Mouse (Mus musculus) brain, embryonic 18.5 days (tissue): ENCODE data around the gene Ap1s2.

Source experiments
- DNase-seq: peaks from one replicate; pipeline ENCODE4 v3.0.0-alpha.2; 2012; ENCODE audit warnings: low read depth, low spot score

Gene Ap1s2

GRCm38 (mm10) chrX:163908337-163909250, at the start of gene Ap1s2:
TSS of gene Ap1s2 (plus strand) at chrX:163909017.
- peak; percentile 85 for DNase-seq

- DNase-seq, result no peak
Observed at GRCm38 (mm10) chrX:163867711-163868379, 41.0 kb upstream of the Ap1s2 start.

GRCm38 (mm10) chrX:163868659-163869278, 40.0 kb upstream of the Ap1s2 start:
- no peak for DNase-seq

GRCm38 (mm10) chrX:163875932-163876331, 32.9 kb upstream of the Ap1s2 start:
- no peak for DNase-seq

DNA sequence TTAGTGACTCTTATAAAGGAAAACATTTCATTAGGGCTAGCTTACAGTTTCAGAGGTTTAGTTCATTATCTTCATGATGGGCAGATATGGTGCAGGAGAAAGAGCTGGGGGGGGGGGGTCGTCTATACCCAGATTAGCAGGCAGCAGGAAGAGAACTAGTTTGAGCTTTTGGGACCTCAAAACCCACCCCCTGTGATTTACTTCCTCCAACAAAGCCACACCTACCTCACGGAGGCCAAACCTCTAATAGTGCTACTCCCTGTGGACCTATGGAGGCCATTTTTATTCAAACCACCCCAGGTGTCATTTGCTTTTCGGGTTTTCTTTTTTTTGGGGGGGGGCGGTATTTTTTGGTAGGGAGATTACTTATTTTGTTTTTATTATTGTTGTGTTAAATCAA, 32.2 kb upstream of the Ap1s2 start:
- no peak for DNase-seq

DNA sequence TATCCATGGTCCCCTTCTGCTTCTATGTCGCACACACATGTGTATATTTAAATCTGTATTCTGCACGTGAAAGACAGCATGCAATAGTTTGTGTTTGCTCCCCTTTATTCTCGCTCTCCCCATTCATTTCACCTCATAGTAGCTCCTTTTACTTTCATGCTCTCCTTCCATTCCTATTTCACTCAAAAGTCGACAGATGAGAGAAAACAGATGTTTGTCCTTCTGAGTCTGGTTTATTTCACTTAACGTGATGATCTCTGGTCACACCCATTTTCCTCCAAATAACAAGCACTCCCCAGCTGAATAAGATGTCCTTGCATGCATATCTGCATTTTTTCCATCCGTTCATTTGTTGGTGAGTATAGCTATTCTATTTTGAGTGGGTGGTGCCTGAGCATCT, 29.8 kb upstream of the Ap1s2 start:
- DNase-seq, result no peak

GRCm38 (mm10) chrX:163879461-163879860, 29.4 kb upstream of the Ap1s2 start:
- no peak for DNase-seq

DNA sequence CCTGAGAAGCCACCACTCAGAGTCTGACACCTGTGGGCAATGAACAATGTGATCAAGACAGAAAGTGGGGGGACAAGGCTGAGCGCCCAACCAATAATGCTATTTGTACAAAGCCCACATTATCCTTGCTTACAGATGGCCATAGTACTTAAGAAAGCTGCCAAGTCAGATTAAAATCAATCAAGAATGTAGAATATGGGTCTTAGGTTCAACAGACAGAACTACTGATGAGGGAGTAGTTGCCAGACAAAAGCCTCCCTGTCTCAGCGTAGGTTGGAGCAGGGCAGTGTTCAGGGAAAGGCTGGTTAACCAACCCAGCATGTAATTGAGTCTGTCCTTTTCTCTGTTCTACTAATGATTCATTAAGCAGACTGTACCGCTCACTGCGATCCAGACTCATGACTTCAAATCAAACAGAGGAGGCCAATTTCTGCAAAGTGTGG, 23.3 kb upstream of the Ap1s2 start:
- DNase-seq, result no peak

GRCm38 (mm10) chrX:163897354-163897753, 11.5 kb upstream of the Ap1s2 start:
- no peak for DNase-seq

DNA sequence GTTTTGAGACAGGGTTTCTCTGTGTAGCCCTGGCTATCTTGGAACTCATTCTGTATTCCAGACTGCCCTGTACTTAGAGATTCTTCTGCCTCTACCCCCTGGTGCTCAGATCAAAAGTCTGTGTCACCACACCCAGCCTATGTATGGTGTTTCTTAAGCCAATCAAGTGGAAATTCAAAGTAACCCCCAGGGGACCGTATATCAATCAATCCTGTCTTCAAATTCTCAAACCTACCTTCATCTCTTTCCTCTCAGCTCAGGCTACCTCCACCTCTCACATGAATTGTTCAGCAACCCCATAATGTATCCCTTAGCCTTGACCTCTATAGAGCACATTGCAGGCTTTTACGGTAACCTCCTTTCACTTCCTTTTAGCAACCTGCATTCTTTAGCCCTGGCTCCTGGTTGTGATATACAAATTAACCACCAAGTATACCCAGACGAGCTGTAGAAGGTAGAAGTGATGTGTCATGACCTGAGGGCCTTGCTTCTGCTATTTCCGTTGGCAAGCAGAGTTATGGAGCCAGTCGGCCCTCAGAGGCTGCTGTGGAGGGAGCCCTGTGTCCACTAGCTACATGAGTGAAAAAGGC, 9.3 kb upstream of the Ap1s2 start:
- DNase-seq, result no peak

- no peak for DNase-seq
Observed at GRCm38 (mm10) chrX:163906861-163907260, 2.0 kb upstream of the Ap1s2 start.

DNA sequence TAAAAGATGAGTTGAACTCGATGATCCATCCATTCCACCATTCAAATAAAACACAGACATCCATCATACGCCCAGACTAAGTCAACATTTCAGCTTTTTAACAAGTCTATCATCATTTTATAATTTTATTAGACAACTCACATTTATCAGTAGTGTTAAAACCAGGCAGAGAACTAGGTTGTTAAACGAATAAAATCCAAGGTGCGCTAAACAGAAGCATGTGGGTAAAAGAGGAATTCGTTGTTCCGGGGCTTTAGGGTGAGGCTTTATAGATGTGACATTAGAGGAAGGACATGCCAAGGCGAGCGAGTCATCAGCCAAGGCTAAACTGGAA, 847 bp upstream of the Ap1s2 start:
- DNase-seq, result no peak

GRCm38 (mm10) chrX:163909381-163909780, 564 bp downstream of the Ap1s2 start:
- DNase-seq, result no peak

DNA sequence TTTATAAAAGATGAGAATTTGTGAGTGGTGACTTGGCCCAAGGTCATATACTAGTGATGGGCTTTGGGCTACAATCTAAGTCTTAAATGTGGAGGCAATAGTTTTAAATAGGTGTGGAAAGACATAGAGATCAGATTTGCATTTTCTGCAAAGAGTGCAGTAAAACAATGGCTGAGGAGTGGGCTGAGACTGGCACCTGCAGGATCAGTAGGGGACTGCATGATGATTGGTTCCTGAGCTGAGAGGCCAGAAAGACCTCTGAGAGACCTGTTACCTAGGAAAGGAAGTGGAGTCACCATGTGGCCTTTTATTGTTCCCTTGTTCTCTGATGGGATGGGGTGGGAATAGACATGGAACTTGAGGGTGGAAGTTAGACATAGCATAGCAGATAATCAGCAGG, 4.0 kb downstream of the Ap1s2 start:
- no peak for DNase-seq

- no peak for DNase-seq
Observed at GRCm38 (mm10) chrX:163929550-163929949, 20.7 kb downstream of the Ap1s2 start.

DNA sequence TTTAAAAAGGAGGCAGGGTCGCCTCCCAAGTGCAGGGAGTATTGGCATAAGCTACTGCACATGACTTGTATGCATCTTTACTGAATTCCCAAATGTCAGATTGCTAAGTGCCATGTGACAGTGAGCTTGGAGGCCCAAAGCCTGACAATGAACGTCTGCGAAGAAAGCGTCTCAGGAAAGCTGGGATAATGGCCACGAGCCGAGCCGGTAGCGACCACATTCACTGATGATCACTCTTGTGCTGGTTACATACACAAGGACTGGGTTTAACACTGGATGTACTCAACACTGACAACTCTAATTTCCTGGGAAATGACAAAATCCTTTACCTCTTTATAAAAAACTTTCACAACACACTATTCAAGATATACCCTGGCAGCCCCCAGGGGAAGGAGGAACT, 25.9 kb downstream of the Ap1s2 start:
- DNase-seq, result no peak

- no peak for DNase-seq
Observed at GRCm38 (mm10) chrX:163938587-163938986, 29.8 kb downstream of the Ap1s2 start.

DNA sequence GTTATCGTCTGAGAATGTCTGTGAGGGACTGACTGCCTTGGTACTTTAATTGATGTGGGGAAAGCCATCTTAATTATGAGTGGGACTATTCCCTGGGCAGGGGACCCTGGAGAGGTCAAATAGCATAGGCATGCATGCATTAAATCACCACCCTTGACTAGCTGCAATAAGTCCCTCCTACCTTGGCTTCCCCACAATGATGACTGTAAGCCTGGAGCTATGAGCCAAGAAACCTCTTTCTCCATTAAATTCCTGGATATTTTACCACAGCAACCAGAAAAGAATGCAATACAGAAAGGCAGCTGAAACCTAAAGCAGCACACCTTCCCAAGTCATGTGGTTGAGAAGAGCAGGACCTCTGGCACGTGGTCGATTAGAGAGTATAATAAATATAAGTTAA, 35.6 kb downstream of the Ap1s2 start:
- no peak for DNase-seq

GRCm38 (mm10) chrX:163951618-163952017, 42.8 kb downstream of the Ap1s2 start:
- DNase-seq, result no peak

DNA sequence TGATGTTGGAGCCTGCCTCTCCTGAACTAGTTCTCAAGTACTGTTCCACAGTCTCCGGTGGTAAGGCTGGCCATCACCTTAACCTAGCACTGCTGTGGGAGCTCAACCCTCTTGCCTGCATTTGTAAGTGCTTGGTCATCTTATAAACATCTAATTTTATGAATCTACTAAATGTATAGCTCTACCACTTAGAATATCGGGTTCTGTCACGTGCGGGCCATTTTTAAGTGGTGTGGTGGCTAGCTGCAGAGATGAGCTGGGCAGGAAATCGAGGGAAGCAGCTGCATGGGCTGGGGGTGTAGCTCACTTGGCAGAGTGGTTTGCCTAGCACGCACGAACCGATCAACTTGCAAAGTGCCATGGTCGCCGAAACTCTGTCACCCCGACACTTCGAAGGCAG, 48.6 kb downstream of the Ap1s2 start:
- DNase-seq, result no peak

DNA sequence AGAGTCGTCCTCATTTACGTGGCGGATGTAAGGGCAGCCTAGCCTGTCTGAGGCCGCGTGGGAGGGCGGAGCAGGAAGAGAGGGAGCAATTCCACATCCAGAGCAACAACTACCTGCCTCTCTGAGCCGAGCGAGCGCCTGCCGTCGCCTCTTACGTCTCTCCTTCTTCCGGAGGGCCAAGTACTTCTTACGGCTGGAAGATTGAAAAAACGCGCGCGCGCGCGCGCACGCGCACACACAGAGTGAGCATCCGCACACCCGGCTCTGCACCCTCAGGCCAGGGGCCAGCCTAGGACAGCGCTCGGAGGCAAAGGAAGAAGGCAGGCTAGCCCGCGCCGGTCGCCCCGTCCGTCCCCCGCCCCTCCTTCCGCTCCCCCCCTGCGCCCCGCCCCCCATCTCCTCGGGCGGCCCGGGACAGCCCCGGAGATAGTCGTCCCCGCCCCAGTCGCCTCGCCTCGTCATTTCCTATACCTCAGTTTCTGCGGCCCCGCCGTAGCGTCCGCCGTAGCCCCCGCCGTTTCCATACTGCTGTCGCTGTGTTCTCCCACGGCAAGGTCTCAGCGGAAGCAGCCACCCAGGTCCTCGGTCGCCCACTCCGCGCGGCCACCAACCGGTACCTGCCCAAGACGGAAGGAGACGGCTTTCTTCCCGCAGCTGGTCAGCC, 49.1 kb downstream of the Ap1s2 start:
- DNase-seq, result peak; percentile 32

- peak; percentile 64 for DNase-seq
Observed at GRCm38 (mm10) chrX:163958467-163958875, 49.7 kb downstream of the Ap1s2 start, which contains the start of gene Zrsr2. TSS of gene Zrsr2 (minus strand) at chrX:163958661.
